Mouse (Mus musculus) embryo, embryonic 10.5 days (tissue): ENCODE measurements around the gene Gtf2f2.

Experiments used
- DNase-seq: peaks from one replicate; pipeline ENCODE4 v3.0.0-alpha.2; 2015; ENCODE audit warnings: low spot score

The Gtf2f2 gene

GRCm38 (mm10) chr14:76010102-76011061 is at the start of gene Gtf2f2:
TSS of gene Gtf2f2 (minus strand) at chr14:76010865.
- peak; percentile 97 for DNase-seq

GRCm38 (mm10) chr14:76059441-76059840 is 48.8 kb upstream of the Gtf2f2 start:
- DNase-seq, result no peak

- no peak for DNase-seq
Observed at GRCm38 (mm10) chr14:76053726-76054125, 43.1 kb upstream of the Gtf2f2 start.

- DNase-seq, result no peak
Observed at GRCm38 (mm10) chr14:76051966-76052365, 41.3 kb upstream of the Gtf2f2 start.

GRCm38 (mm10) chr14:76045767-76046166 is 35.1 kb upstream of the Gtf2f2 start:
- no peak for DNase-seq

GRCm38 (mm10) chr14:76044164-76044557 is 33.5 kb upstream of the Gtf2f2 start:
- DNase-seq, result no peak

- no peak for DNase-seq
Observed at GRCm38 (mm10) chr14:76043251-76044163, 32.8 kb upstream of the Gtf2f2 start.

- DNase-seq, result peak; percentile 80
Observed at GRCm38 (mm10) chr14:76033221-76033637, 22.6 kb upstream of the Gtf2f2 start.

- peak; percentile 46 for DNase-seq
Observed at GRCm38 (mm10) chr14:76032671-76033136, 22.0 kb upstream of the Gtf2f2 start.

GRCm38 (mm10) chr14:76031117-76031842 is 20.6 kb upstream of the Gtf2f2 start:
- no peak for DNase-seq

GRCm38 (mm10) chr14:76024641-76025040 is 14.0 kb upstream of the Gtf2f2 start:
- no peak for DNase-seq

- DNase-seq, result no peak
Observed at GRCm38 (mm10) chr14:76020927-76021719, 10.5 kb upstream of the Gtf2f2 start.

- DNase-seq, result no peak
Observed at GRCm38 (mm10) chr14:76020259-76020785, 9.7 kb upstream of the Gtf2f2 start.

GRCm38 (mm10) chr14:76017785-76018490 is 7.3 kb upstream of the Gtf2f2 start:
- no peak for DNase-seq

GRCm38 (mm10) chr14:76014331-76014730 is 3.7 kb upstream of the Gtf2f2 start:
- DNase-seq, result no peak

- no peak for DNase-seq
Observed at GRCm38 (mm10) chr14:76011062-76011457, 395 bp upstream of the Gtf2f2 start.

- no peak for DNase-seq
Observed at GRCm38 (mm10) chr14:76009185-76009584, 1.5 kb downstream of the Gtf2f2 start.

GRCm38 (mm10) chr14:76008174-76008573 is 2.5 kb downstream of the Gtf2f2 start:
- no peak for DNase-seq

GRCm38 (mm10) chr14:76005011-76005410 is 5.7 kb downstream of the Gtf2f2 start:
- DNase-seq, result no peak

- DNase-seq, result no peak
Observed at GRCm38 (mm10) chr14:76001781-76002180, 8.9 kb downstream of the Gtf2f2 start.
